Comparison of ENCODE assay signal across 9 mouse cellular contexts in genomic region chrX:68585246-68585645, GRCm38 (mm10).
DNase-seq lines count a peak whose midpoint lies in the region; ATAC-seq and TF ChIP-seq lines count a peak whose summit lies in the region.
"Had no signal": no experiment of that assay in that cellular context is flagged by ENCODE, and none has a peak within 500 bp of the region (broad histone marks: within the 10 kb centered on the region; RNA-seq: fewer than 3 reads in every experiment).

No protein-coding gene starts in this region.

- H3K9ac ChIP-seq in lung, postnatal 0 days (replicated peaks; ENCODE audit: low read depth) = no peak overlapping the region
- H3K9ac ChIP-seq: midbrain, embryonic 12.5 days had no signal

- TF ChIP-seq CTCF in lung, postnatal 0 days (IDR thresholded peaks at IDR 0.05) = peak; percentile 49
- TF ChIP-seq CTCF in Patski (IDR thresholded peaks at IDR 0.05) = peak; percentile 65

- in situ Hi-C loops in Patski (cut with MboI; ENCODE audit: low pct_unique_long_range_greater_than_20kb) = no loop called here

- no peak for ATAC-seq in lung, postnatal 0 days
- no peak for ATAC-seq in Patski
- no peak for ATAC-seq in erythroblast, adult 5-6 weeks (replicated peaks; ENCODE audit: low FRiP score, poor library complexity, severe bottlenecking)

- no peak overlapping the region for H3K4me2 ChIP-seq in lung, postnatal 0 days (replicated peaks; ENCODE audit: low read depth, low read length)
- H3K4me2 ChIP-seq: midbrain, embryonic 12.5 days had no signal

- intact Hi-C loops in left cerebral cortex, postnatal 25 days (cut with DNase I) = loop anchor here (10.0 kb wide), 1 partner anchor 270 kb away; no protein-coding TSS in a partner anchor

- no peak overlapping the region for H3K4me3 ChIP-seq in lung, postnatal 0 days (ENCODE audit: low read depth, low read length)
- H3K4me3 ChIP-seq in heart, embryonic 10.5 days = no peak overlapping the region
- H3K4me3 ChIP-seq: midbrain, embryonic 12.5 days had no signal

- peak; percentile 37 for DNase-seq in lung, postnatal 0 days (ENCODE audit: low spot score)
- no peak for DNase-seq in lung, adult 18-20 months
- DNase-seq in Patski (ENCODE audit: low read depth, low spot score) = no peak
- DNase-seq in cerebellum, postnatal 10 days = peak; percentile 77 to 80
- peak; percentile 75 for DNase-seq in heart, embryonic 10.5 days (ENCODE audit: low spot score)
- peak; percentile 35 to 60 for DNase-seq in left cerebral cortex, postnatal 25 days (ENCODE audit: low spot score in 2 of 2)
- DNase-seq in c-Kit-positive CD71-positive TER-119-positive erythroid progenitor cells, embryonic 14.5 days (ENCODE audit: low spot score) = no peak

- H3K36me3 ChIP-seq in lung, postnatal 0 days (ENCODE audit: insufficient read depth, low read length) = no peaks in the 10 kb centered on the region
- H3K36me3 ChIP-seq in heart, embryonic 10.5 days = no peaks in the 10 kb centered on the region
- H3K36me3 ChIP-seq: midbrain, embryonic 12.5 days had no signal

- CTCF ChIA-PET in Patski (lab: Charles Lee) = no interaction called here

- no peaks in the 10 kb centered on the region for H3K4me1 ChIP-seq in lung, postnatal 0 days (ENCODE audit: insufficient read depth, low read depth, low read length)
- H3K4me1 ChIP-seq in heart, embryonic 10.5 days = no peaks in the 10 kb centered on the region
- H3K4me1 ChIP-seq: midbrain, embryonic 12.5 days had no signal

- POLR2A ChIA-PET in Patski (lab: Charles Lee) = no interaction called here

- 20% methylated on average over 9 of the region's 9 CpGs for WGBS in lung, postnatal 0 days
- WGBS in heart, embryonic 10.5 days = 20% methylated on average over 9 of the region's 9 CpGs

- TF ChIP-seq EP300 in lung, postnatal 0 days (IDR thresholded peaks at IDR 0.05) = no peak

- H3K27ac ChIP-seq in lung, postnatal 0 days (ENCODE audit: low read length) = no peak overlapping the region
- H3K27ac ChIP-seq in heart, embryonic 10.5 days = no peak overlapping the region
- H3K27ac ChIP-seq: midbrain, embryonic 12.5 days had no signal

- no peaks in the 10 kb centered on the region for H3K9me3 ChIP-seq in lung, postnatal 0 days (ENCODE audit: low read length)
- H3K9me3 ChIP-seq in heart, embryonic 10.5 days = no peaks in the 10 kb centered on the region
- H3K9me3 ChIP-seq: midbrain, embryonic 12.5 days had no signal

- no peaks in the 10 kb centered on the region for H3K27me3 ChIP-seq in lung, postnatal 0 days (replicated peaks; ENCODE audit: insufficient read depth, low read length)
- peaks cover 30% of the 10 kb centered on the region for H3K27me3 ChIP-seq in Patski
- H3K27me3 ChIP-seq in heart, embryonic 10.5 days (ENCODE audit: insufficient read depth, poor library complexity, severe bottlenecking) = no peaks in the 10 kb centered on the region
- H3K27me3 ChIP-seq: midbrain, embryonic 12.5 days had no signal

Comparison
In these comparisons a context has a peak if more than half of its experiments do, and no peak if none do; other contexts are left out.
1. DNase-seq: peak in lung, postnatal 0 days (single experiment), cerebellum, postnatal 10 days (2 of 2), heart, embryonic 10.5 days (single experiment) and left cerebral cortex, postnatal 25 days (2 of 2); none in lung, adult 18-20 months (0 of 2), Patski (single experiment) and c-Kit-positive CD71-positive TER-119-positive erythroid progenitor cells, embryonic 14.5 days (single experiment).